In genomic region chr5:113670597-113670996, GRCm38 (mm10) we compare ENCODE assay signal across 27 mouse cellular contexts. TPM values are rescaled to one million over a fixed set of nuclear protein-coding genes. Genes with fewer than 3 reads are reported as not detected.
DNase-seq lines count a peak whose midpoint lies in the region; ATAC-seq lines count a peak whose summit lies in the region.
"Had no signal": no experiment of that assay in that cellular context is flagged by ENCODE, and none has a peak within 500 bp of the region (broad histone marks: within the 10 kb centered on the region; RNA-seq: fewer than 3 reads in every experiment).

No protein-coding gene starts in this region.

- H3K36me3 ChIP-seq in forebrain, embryonic 11.5 days (ENCODE audit: control insufficient read depth, insufficient read depth, low read length) = no peaks in the 10 kb centered on the region
- H3K36me3 ChIP-seq: heart, embryonic 15.5 days; hindbrain, embryonic 12.5 days; neural tube, embryonic 13.5 days had no signal

- H3K9me3 ChIP-seq in forebrain, embryonic 11.5 days (ENCODE audit: control insufficient read depth, low read length) = peaks cover 3% of the 10 kb centered on the region; the same call in 1 of the 2 replicates
- H3K9me3 ChIP-seq: heart, embryonic 15.5 days had no signal

- no peaks in the 10 kb centered on the region for H3K27me3 ChIP-seq in forebrain, embryonic 11.5 days (ENCODE audit: control insufficient read depth, insufficient read depth, low read length)
- H3K27me3 ChIP-seq: heart, embryonic 15.5 days; hindbrain, embryonic 12.5 days; neural tube, embryonic 13.5 days had no signal

- 86% methylated on average over 6 of the region's 6 CpGs for WGBS in forebrain, embryonic 11.5 days

- H3K4me3 ChIP-seq in forebrain, embryonic 11.5 days (ENCODE audit: low read depth, low read length) = no peak overlapping the region
- H3K4me3 ChIP-seq: heart, embryonic 15.5 days; hindbrain, embryonic 12.5 days; left cerebral cortex, adult 2 months; neural tube, embryonic 13.5 days had no signal

- no peak overlapping the region for H3K27ac ChIP-seq in forebrain, embryonic 11.5 days (ENCODE audit: low read depth, low read length)
- H3K27ac ChIP-seq: heart, embryonic 15.5 days; hindbrain, embryonic 12.5 days; left cerebral cortex, adult 2 months; neural tube, embryonic 13.5 days had no signal

- H3K4me1 ChIP-seq in forebrain, embryonic 11.5 days (replicated peaks; ENCODE audit: control insufficient read depth, insufficient read depth, low read length) = no peaks in the 10 kb centered on the region
- H3K4me1 ChIP-seq: heart, embryonic 15.5 days; hindbrain, embryonic 12.5 days; neural tube, embryonic 13.5 days had no signal

- no peak overlapping the region for H3K9ac ChIP-seq in forebrain, embryonic 11.5 days (ENCODE audit: low read length)
- H3K9ac ChIP-seq: heart, embryonic 15.5 days; hindbrain, embryonic 12.5 days; neural tube, embryonic 13.5 days had no signal

- ATAC-seq in granulocyte monocyte progenitor cell, adult 5-6 weeks (replicated peaks; ENCODE audit: poor library complexity, severe bottlenecking) = peak; percentile 83
- no peak for ATAC-seq in forebrain, embryonic 11.5 days (replicated peaks; ENCODE audit: low FRiP score)
- ATAC-seq: forebrain, embryonic 14.5 days had no signal

- H3K4me2 ChIP-seq in forebrain, embryonic 11.5 days (ENCODE audit: low read depth, low read length, severe bottlenecking) = no peak overlapping the region
- H3K4me2 ChIP-seq: heart, embryonic 15.5 days; hindbrain, embryonic 12.5 days; midbrain, embryonic 11.5 days; neural tube, embryonic 13.5 days had no signal

- DNase-seq in CD8-positive naive resting alpha-beta T cell, adult 2 months (ENCODE audit: low read depth in 2 of 2, low spot score in 2 of 2) = peak; percentile 40 to 69
- peak; percentile 73 for DNase-seq in naive thymus-derived CD4-positive, alpha-beta T cell, adult 2 months (ENCODE audit: low read depth)
- DNase-seq in thymus, postnatal 25 days = peak; percentile 70
- DNase-seq in layer of hippocampus, adult 9-11 months = no peak
- DNase-seq in heart, postnatal 10 days = no peak
- no peak for DNase-seq in urinary bladder, adult 18-20 months (ENCODE audit: low spot score in 2 of 2)
- no peak for DNase-seq in forebrain, embryonic 11.5 days (ENCODE audit: low spot score)
- DNase-seq: cerebellum, postnatal 10 days; gastrocnemius, postnatal 14 days; kidney, adult 9 months; kidney, postnatal 25 days; left cerebral cortex, postnatal 4 days; liver; lung, adult 2 months; lung, postnatal 4 days had no signal

- intact Hi-C loops in heart, postnatal 10 days (cut with DNase I) = no loop called here

RNA-seq across cellular contexts. Expression of gene Cmklr1, which starts 20.4 kb away (rescaled TPM):
- total RNA-seq in granulocyte monocyte progenitor cell, adult 5-6 weeks (2014; fragmentation: Nextera tagmentation) = 1.7 TPM in 1 of 2 replicates, not detected in the other
- not detected in 2 replicates for total RNA-seq in granulocyte monocyte progenitor cell, adult 5-6 weeks (2017)
- total RNA-seq in heart, postnatal 10 days (2021) = 10 to 100 TPM; 20.8 to 22.5 TPM
- 0.89 and 1.1 TPM in 2 replicates for polyA plus RNA-seq in forebrain, embryonic 11.5 days (2014; fragmentation: Nextera tagmentation; extraction: Ambion mirVana)

RNA-seq across cellular contexts. Expression of gene 1700069L16Rik, which starts 54.0 kb away (rescaled TPM):
- not detected in 2 replicates for total RNA-seq in granulocyte monocyte progenitor cell, adult 5-6 weeks (2014; fragmentation: Nextera tagmentation)
- not detected in 2 replicates for total RNA-seq in granulocyte monocyte progenitor cell, adult 5-6 weeks (2017)
- not detected for total RNA-seq in heart, postnatal 10 days (2021)
- not detected in 2 replicates for polyA plus RNA-seq in forebrain, embryonic 11.5 days (2014; fragmentation: Nextera tagmentation; extraction: Ambion mirVana)
- total RNA-seq: adrenal gland, adult 18-20 months; gastrocnemius, postnatal 14 days; heart, adult 8-10 months; layer of hippocampus, adult 8-10 months; left cerebral cortex, adult 2 months; left cerebral cortex, postnatal 4 days had no signal
- polyA plus RNA-seq: forebrain, embryonic 14.5 days; heart, embryonic 15.5 days; hindbrain, embryonic 12.5 days; intestine, embryonic 14.5 days; lung, adult 2 months; midbrain, embryonic 11.5 days; neural tube, embryonic 13.5 days; small intestine, adult 2 months had no signal

Comparison
In these comparisons a context has a peak if more than half of its experiments do, and no peak if none do; other contexts are left out.
1. DNase-seq: peak in CD8-positive naive resting alpha-beta T cell, adult 2 months (2 of 2), naive thymus-derived CD4-positive, alpha-beta T cell, adult 2 months (single experiment) and thymus, postnatal 25 days (single experiment); none in layer of hippocampus, adult 9-11 months (single experiment), heart, postnatal 10 days (0 of 2), urinary bladder, adult 18-20 months (0 of 2) and forebrain, embryonic 11.5 days (single experiment).
2. RNA of gene Cmklr1, which starts 20.4 kb away (total RNA-seq): 20.8 to 22.5 TPM in heart, postnatal 10 days; 1.7 TPM in granulocyte monocyte progenitor cell, adult 5-6 weeks; every median in the first group is over 4 times any median in the second.